Mouse (Mus musculus): ENCODE results near the gene Apobec3.
A peak's percentile ranks its signal among the peaks of the same experiment; 100 is the strongest.
"Not testable (repeated sequence)": the region's sequence is repeated elsewhere in the genome, so short reads cannot be mapped to it uniquely, and the experiment has no call there.

Gene Apobec3

GRCm38 (mm10) chr15:79895221-79896079, 4.0 kb downstream of the Apobec3 start:
- not testable (repeated sequence) for DNase-seq (ENCODE audit: low read depth, low spot score)

- no peak for DNase-seq (ENCODE audit: low read depth, low spot score)
Observed at GRCm38 (mm10) chr15:79896080-79896725, 4.7 kb downstream of the Apobec3 start.

GRCm38 (mm10) chr15:79898988-79899387, 7.5 kb downstream of the Apobec3 start:
- no peak for DNase-seq (ENCODE audit: low read depth, low spot score)

- no peak for DNase-seq (ENCODE audit: low read depth, low spot score)
Observed at GRCm38 (mm10) chr15:79899828-79900510, 8.5 kb downstream of the Apobec3 start.

- DNase-seq (ENCODE audit: low read depth, low spot score): no peak
Observed at GRCm38 (mm10) chr15:79900751-79901150, 9.3 kb downstream of the Apobec3 start.

GRCm38 (mm10) chr15:79901399-79901798, 9.9 kb downstream of the Apobec3 start:
- DNase-seq (ENCODE audit: low read depth, low spot score): no peak

GRCm38 (mm10) chr15:79903081-79903480, 11.6 kb downstream of the Apobec3 start:
- not testable (repeated sequence) for DNase-seq (ENCODE audit: low read depth, low spot score)

- DNase-seq (ENCODE audit: low read depth, low spot score): no peak
Observed at GRCm38 (mm10) chr15:79903963-79904362, 12.5 kb downstream of the Apobec3 start.

- not testable (repeated sequence) for DNase-seq (ENCODE audit: low read depth, low spot score)
Observed at GRCm38 (mm10) chr15:79904678-79905077, 13.2 kb downstream of the Apobec3 start.

GRCm38 (mm10) chr15:79905211-79905610, 13.8 kb downstream of the Apobec3 start:
- DNase-seq (ENCODE audit: low read depth, low spot score): no peak

GRCm38 (mm10) chr15:79906855-79907254, 15.4 kb downstream of the Apobec3 start:
- no peak for DNase-seq (ENCODE audit: low read depth, low spot score)

GRCm38 (mm10) chr15:79909006-79909405, 17.5 kb downstream of the Apobec3 start:
- DNase-seq (ENCODE audit: low read depth, low spot score): not testable (repeated sequence)

GRCm38 (mm10) chr15:79910812-79911211, 19.4 kb downstream of the Apobec3 start:
- not testable (repeated sequence) for DNase-seq (ENCODE audit: low read depth, low spot score)

GRCm38 (mm10) chr15:79911339-79911738, 19.9 kb downstream of the Apobec3 start:
- no peak for DNase-seq (ENCODE audit: low read depth, low spot score)

- no peak for DNase-seq (ENCODE audit: low read depth, low spot score)
Observed at GRCm38 (mm10) chr15:79913761-79914346, 22.4 kb downstream of the Apobec3 start.

- peak; percentile 25 for DNase-seq (ENCODE audit: low read depth, low spot score)
Observed at GRCm38 (mm10) chr15:79914357-79914756, 22.9 kb downstream of the Apobec3 start.

GRCm38 (mm10) chr15:79916150-79916549, 24.7 kb downstream of the Apobec3 start:
- DNase-seq (ENCODE audit: low read depth, low spot score): no peak

GRCm38 (mm10) chr15:79917111-79917720, 25.8 kb downstream of the Apobec3 start:
- no peak for DNase-seq (ENCODE audit: low read depth, low spot score)

GRCm38 (mm10) chr15:79918485-79918884, 27.0 kb downstream of the Apobec3 start:
- no peak for DNase-seq (ENCODE audit: low read depth, low spot score)

- no peak for DNase-seq (ENCODE audit: low read depth, low spot score)
Observed at GRCm38 (mm10) chr15:79919787-79920186, 28.3 kb downstream of the Apobec3 start.

- peak; percentile 38 for DNase-seq (ENCODE audit: low read depth, low spot score)
Observed at GRCm38 (mm10) chr15:79926856-79927416, 35.5 kb downstream of the Apobec3 start.

All from 3T3-L1 (cell line).